Mouse (Mus musculus): Measurements from ENCODE around the gene Gck. TPM values are rescaled to one million over a fixed set of nuclear protein-coding genes. Genes with fewer than 3 reads are reported as not detected.

The Gck gene
- polyA plus RNA-seq, 2 experiments from 2014 or later = not detected

DNA sequence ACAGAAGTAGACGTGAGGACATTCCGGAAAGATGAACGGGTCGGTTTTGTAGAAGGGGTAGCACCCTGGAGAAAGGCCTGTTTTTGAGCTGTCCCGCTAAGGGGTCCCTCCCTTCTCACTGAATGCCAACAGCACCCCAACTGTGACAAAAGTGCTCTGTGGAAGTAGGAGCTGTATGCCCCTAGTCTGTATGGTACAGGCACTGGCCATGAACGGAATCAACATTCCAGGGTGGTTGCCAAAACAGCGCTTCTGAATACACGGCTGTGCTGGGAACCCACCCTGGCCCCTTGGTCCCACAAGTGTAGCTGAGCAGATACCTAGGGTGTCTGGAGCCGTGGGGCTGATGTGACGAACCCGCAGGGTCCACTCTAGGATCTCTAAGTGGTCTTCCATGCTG lies 77.2 kb downstream of the Gck start:
- ATAC-seq = no peak

DNA sequence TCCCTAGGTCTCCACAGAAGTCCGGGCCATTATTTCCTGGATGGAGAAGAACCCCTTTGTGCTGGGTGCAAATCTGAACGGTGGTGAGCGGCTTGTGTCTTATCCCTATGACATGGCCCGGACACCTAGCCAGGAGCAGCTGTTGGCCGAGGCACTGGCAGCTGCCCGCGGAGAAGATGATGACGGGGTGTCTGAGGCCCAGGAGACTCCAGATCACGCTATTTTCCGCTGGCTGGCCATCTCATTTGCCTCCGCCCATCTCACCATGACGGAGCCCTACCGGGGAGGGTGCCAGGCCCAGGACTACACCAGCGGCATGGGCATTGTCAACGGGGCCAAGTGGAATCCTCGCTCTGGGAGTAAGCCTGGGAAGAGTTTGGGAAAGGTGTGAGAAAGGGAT lies 79.8 kb downstream of the Gck start:
- ATAC-seq = no peak

DNA sequence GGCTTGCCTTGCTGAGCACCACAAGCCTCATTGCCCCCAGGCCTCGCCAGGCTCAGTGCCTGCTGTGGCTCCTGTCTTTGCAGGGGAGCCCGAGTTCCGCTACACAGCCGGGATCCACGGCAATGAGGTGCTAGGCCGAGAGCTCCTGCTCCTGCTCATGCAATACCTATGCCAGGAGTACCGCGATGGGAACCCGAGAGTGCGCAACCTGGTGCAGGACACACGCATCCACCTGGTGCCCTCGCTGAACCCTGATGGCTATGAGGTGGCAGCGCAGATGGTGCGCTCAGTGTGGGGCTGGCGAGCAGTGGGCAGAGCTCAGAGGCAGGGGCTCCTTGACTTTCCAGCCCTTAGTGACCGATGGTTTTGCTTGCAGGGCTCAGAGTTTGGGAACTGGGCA lies 80.5 kb downstream of the Gck start:
- no peak for ATAC-seq

DNA sequence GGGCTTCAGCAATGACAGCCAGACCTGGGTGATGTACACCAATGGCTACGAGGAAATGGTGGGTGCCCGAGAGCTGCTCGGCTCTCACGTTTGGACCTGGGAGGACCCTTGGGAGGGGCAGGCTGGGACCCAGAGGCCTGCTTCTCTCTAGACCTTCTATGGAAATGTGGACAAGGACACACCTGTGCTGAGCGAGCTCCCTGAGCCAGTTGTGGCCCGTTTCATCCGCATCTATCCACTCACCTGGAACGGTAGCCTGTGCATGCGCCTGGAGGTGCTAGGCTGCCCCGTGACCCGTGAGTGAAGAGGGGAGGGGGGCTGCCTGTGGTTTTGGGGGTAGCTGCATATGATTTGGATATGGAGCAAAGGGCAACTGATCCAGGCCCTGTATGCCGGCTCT lies 81.6 kb downstream of the Gck start:
- ATAC-seq = no peak

DNA sequence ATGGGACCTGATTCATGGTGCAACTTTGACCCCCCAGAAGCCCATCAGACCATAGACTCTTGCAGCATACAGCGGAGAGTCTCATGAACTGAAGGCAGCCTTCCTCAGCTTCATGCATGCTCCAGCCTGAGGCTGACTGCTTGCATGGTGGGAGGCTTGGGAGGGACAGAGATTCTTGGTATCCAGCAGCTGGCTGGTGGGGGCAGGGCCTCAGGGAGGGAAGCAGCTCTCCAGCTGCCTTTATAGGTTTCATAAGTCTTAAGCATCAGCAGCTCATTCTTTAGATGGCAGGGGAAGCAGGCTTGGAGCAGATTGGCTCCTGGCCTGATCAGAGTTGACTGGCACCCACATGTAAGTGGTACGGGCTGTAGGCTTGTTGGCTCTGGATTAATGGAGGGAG lies 82.7 kb downstream of the Gck start:
- no peak for ATAC-seq

DNA sequence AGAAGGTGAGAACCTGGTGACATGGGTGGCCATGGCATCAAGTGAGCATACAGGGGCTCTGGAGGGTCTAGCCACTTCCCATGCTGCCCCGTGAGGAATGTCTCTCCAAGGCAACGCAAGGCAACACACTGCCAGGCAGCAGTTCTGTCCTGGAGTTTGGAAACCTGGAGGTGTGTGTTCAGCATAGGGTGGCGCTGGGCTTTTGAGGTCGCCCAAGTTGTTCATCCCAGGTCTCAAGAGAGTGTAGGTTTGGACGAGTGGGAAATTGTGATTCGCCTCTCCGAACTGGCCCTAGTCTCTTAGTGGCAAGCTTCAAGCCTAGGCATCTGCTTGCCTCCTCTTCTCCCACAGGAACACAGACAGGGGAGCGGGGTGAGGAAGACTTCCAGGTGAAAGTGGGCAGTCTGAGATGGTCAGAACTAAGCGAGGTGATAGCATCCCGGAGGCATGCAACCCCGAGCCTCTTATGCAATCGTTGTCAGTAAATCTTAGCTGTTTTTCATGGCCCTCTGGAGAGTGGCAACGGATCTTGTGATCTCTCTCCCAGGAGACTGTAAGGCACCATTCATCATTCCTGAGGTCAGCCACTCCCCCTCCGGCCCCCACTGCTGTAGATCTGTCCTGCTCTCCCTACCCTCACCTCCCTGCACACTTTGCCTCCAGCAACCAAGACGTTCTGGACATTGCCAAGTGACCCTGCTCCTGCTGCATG lies 87.3 kb downstream of the Gck start:
- no peak for ATAC-seq

DNA sequence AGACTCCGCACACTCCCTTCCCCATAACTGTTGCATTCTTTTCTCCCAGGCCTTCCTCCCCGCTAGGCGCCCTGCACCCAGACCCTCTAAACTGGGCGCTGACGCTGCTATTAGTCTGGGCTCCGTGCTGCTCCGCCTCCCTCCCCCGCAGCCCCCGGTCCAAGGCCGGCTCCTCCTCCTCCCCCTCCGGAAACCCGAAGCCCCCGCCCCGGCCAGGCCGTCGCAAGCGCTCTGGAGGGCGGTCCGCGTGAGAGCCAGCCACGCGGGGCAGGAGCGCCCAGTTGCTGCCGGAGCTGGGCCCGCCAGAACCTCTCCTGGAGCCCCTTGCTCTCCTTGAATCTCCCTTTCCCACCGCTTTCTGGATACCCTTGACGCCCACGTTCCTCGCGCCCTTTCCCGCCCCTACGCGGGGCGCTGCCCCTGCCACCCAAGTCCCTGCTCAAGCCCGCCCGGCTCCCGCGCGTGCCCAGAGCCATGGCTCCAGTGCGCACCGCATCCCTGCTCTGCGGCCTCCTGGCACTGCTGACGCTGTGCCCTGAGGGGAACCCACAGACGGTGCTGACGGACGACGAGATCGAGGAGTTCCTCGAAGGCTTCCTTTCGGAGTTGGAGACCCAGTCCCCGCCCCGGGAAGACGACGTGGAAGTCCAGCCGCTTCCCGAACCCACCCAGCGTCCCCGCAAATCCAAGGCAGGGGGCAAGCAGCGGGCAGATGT lies 88.0 kb downstream of the Gck start, which contains the start of gene Aebp1:
Aebp1 (plus strand) TSS at position 270 of the 716 bp plus-strand sequence.
- ATAC-seq = no peak

DNA sequence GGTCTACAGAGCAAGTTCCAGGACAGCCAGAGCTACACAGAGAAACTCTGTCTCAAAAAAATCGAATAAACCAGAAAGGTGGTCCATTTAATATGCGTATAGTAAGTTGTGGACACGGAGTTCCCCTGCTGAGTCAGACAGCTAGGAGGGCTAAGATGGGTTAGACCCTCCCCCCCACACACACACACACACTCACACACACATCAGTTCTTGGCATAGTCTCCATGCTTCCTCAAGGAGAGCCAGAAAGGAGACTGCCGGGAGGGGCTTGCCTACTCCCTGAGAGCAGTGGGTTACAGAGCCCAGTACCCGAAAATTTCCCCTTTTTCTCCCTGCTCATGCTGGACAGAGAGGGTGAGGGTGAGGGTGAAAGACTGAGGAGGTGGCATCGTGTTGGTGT lies 89.2 kb downstream of the Gck start:
- ATAC-seq = no peak

DNA sequence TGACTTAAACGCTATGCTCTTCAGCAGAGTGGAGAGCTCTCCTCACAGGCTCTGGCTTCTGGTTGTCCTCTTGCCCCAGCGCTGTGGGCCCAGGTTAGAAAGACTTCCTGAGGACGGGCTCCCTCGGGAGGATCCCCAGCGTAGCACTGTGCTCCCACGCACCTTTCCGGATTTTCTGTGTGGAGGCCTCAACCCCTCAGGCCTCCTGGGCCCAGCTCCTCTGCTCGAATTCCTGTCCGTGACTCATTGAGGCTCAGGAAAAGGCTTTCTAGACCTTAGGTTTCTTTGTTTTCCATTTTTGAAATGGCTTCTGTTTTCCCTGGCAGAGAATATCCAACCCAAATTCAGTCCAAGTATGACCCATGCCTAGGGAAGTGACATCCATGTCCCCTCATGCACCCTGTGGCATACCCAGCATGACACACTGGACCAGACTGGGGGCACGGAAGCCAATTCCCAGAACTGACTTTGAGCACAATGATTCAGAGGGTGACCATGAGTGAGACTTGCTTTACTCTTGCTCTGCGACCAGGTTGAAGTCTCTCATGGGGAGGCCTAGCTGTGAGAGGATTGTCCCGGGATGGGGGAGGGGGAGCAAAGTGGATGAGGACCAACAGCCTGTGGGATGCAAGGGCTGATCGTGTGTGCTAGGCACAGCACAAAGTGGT lies 89.9 kb downstream of the Gck start:
- ATAC-seq = no peak

DNA sequence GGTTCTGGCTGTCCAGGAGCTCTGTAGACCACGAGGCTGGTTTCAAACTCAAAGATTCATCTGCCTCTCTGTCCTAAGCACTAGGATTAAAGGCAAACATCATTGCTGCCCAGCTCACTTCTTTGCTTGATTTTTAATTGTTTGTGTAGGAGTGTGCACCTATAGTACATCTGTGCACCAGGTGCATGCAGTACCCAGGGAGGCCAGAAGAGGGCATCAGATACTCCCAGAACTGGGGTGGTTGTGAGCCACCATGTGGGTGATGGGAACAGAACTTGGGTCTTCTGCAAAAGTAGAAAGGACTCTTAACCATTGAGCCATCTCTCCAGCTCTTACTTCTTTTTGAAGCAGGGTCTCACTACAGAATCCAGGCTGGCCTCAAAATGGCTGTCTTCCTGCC lies 91.2 kb downstream of the Gck start:
- ATAC-seq = no peak

DNA sequence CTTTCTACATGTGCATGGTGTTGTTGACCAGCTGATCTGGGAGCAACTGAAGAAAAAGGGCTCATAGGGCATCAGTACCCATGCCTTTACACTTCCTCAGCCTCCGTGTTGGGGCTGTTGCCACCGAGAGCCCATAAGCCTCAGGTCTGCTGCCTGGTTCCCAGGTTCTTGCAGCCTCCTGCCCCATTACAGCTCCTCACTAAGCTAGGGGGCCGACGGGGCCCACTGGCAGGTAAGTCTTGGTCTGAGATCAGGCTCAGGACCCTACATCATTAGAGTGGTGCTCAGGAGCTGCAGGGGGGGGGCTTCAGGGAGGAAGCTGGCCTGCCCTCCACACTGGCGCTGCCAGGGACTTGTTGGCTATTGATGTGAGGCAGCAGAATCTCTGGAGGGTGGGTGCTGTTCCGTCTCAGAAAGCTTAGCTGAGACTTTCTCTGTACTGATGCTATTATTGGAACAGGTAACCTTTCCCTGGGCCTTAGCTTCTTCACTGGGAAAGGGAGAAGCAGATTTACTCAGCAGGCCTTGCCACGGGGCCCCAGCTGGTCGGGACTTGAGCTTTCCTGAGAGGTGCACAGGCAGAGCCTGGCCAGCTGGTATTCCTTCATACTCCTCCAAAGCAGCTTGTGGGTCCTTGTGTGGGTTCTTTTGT lies 93.3 kb downstream of the Gck start:
- no peak for ATAC-seq

DNA sequence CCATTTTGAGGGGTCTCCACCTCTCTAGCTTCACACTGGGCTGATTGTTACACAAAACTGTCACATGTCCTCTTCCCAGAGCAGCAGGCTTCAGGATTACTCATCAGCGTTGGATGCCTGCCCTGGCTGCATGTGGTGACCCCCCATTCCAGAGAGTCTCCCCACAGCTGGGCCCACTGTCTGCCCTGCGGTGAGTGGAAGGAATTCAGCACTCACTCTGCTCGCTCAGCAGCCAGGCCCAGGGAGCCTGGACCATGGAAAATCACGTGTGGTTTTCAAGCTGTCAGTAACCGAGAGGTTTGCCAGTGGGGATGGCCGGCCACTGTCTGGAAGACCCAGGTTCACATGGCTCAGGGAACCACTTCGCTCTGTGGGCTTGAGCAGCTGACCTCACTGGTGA lies 94.0 kb downstream of the Gck start:
- ATAC-seq = no peak

DNA sequence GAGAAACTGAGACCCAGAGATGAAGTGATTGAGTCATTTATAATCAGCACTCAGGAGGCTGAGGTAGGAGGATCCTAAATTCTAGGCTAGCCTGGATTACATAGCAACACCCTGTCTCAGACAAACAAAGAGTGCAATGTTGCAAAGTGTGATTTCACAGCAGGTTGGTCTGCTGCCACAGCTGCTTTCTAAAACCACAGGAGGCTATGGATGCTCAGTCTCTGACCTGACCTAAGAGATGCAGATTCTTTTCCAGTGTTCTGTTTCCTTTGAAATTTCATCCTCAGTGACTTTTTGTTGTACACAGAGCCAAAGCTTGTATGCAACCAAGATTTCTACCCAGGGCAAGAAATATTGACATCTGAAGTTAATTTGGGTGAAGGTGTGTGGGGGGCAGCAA lies 94.4 kb downstream of the Gck start:
- no peak for ATAC-seq

DNA sequence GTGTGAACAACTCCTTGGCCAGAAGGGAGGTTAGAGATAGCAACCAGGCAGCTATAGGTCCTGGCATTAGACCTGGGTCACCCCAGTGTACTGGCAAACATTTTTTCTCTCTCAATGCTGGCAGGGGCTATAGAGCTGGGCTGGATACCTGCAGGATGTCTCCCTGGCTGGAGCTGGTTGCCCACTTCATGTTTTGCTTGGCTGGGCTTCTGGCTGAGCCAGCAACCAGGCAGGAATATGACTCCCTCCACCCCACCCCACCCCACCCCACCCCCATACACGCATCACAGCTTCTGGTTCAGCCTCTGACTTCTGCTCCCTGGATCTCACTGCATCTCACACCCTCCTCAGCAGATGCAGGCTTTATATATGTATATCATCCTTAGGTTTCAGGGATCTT lies 97.6 kb downstream of the Gck start:
- ATAC-seq = no peak

DNA sequence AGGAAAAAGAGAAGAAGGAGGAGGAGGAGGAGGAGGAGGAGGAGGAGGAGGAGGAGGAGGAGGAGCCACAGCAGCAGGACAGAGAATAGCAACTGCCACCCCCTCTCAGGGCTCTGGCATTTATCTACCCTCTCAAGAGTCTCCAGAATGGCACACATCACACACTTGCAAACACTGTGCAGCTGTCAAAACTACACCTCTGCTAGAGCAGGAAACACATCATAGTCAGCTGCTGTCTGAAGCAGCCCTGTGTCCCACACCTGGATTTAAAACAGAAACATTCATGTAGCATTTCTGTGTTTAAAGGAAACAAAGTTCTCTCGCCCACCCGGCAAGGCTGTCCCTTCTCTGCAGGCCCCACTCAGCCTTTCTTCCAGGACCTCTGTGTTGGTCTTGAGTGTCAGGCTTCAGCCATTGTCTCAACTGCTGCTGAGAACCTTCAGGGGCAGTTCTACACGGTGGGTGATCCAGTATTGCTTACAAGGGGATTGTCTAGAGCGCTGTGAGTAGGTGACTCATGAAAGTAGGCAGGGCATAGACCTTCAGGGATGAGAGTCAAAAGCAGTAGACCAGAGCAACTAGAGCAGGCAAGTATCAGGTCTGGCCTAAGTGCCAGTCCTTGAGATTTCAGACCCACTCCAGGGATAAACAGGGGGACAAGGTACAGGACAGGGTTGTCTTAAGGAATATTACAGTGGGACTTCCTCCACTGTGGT lies 98.7 kb downstream of the Gck start:
- ATAC-seq = no peak

Other genes with a start within 250 kb of the Gck start
- gene Mrps24, start 234.4 kb downstream of the Gck start, polyA plus RNA-seq (2017; shearing (Covaris generic)) = 10 to 100 TPM; 39.0 to 47.3 TPM
- gene Urgcp, start 187.7 kb downstream of the Gck start, polyA plus RNA-seq (2017; shearing (Covaris generic)) = 1 to 10 TPM; 5.2 to 9.1 TPM
- 100 to 1,000 TPM; 121 to 155 TPM for gene Dbnl, start 161.6 kb downstream of the Gck start, polyA plus RNA-seq (2017; shearing (Covaris generic))
- gene Pgam2, start 146.3 kb downstream of the Gck start, polyA plus RNA-seq (2017; shearing (Covaris generic)) = 1 to 10 TPM in 1 of 2 experiments, not detected in 1; 3.0 TPM
- gene Polm, start 112.1 kb downstream of the Gck start, polyA plus RNA-seq (2017; shearing (Covaris generic)) = 10 to 100 TPM; 17.2 to 37.5 TPM
- gene Aebp1, start 88.1 kb downstream of the Gck start, polyA plus RNA-seq (2017; shearing (Covaris generic)) = under 1 TPM; 0.35 to 0.51 TPM
- gene Pold2, start 71.8 kb downstream of the Gck start, polyA plus RNA-seq (2017; shearing (Covaris generic)) = 10 to 100 TPM; 29.7 to 67.2 TPM
- not detected for gene Myl7, start 51.3 kb downstream of the Gck start, polyA plus RNA-seq (2017; shearing (Covaris generic))
- 10 to 100 TPM; 28.1 to 31.5 TPM for gene Ykt6, start 5.6 kb upstream of the Gck start, polyA plus RNA-seq (2017; shearing (Covaris generic))
- gene Camk2b, start 116.3 kb upstream of the Gck start, polyA plus RNA-seq (2017; shearing (Covaris generic)) = 10 to 100 TPM in 1 of 2 experiments, 1 to 10 TPM in 1; 4.2 to 19.3 TPM
- under 1 TPM in 1 of 2 experiments, not detected in 1; 0.56 TPM for gene A730071L15Rik, start 249.9 kb upstream of the Gck start, polyA plus RNA-seq (2017; shearing (Covaris generic))

Data from CD4-positive, CD25-positive, alpha-beta regulatory T cell, adult 4 months (primary cell).